Mouse (Mus musculus): Measurements from ENCODE around the gene Lrch4.

GRCm38 (mm10) chr5:137613550-137613949 lies 15.4 kb upstream of the Lrch4 start, which contains the start of gene Pcolce:
- TF ChIP-seq POLR2A (IDR thresholded peaks at IDR 0.05; ENCODE audit: borderline replicate concordance, extremely low read depth, insufficient read depth, insufficient read length, poor library complexity, severe bottlenecking) (no peak), CTCF (IDR thresholded peaks at IDR 0.05; ENCODE audit: borderline replicate concordance, extremely low read depth, insufficient read depth, insufficient read length) (no peak)

All from brain, embryonic 14.5 days (tissue).